Mouse (Mus musculus) heart, embryonic 14.5 days (tissue): ENCODE results near the gene Gm813. TPM values are rescaled to one million over a fixed set of nuclear protein-coding genes. Genes with fewer than 3 reads are reported as not detected.

Source experiments
- ATAC-seq: fragments of 200-750 bp; cut with Nextera tagmentation; 2 replicates; pipeline ENCODE4 v1.8.0; 2017; ENCODE audit warnings: low read depth, moderate TSS enrichment; ENCODE audit not compliant: insufficient number of reproducible peaks, insufficient read depth, low FRiP score
- H3K27ac ChIP-seq, 2 experiments: fragments of 200-500 bp in 1 of 2; fragments of 300-500 bp in 1 of 2; sonication (generic) in 1 of 2; replicated peaks in 1 of 2; 2 replicates each; pipeline ENCODE4 v1.5.1; 2012 to 2014; ENCODE audit warnings: low read depth in 2 of 2, low read length in 2 of 2, control low read depth in 1 of 2, mild to moderate bottlenecking in 1 of 2, mixed read lengths in 1 of 2; ENCODE audit not compliant: control insufficient read depth in 1 of 2, insufficient read depth in 1 of 2
- H3K27me3 ChIP-seq: fragments of 300-500 bp; sonication (generic); 2 replicates; pipeline ENCODE4 v1.6.1; 2014; ENCODE audit warnings: mild to moderate bottlenecking, low read length, control low read depth; ENCODE audit not compliant: control insufficient read depth, insufficient read depth
- H3K36me3 ChIP-seq: fragments of 300-500 bp; sonication (generic); 2 replicates; pipeline ENCODE4 v1.6.1; 2014; ENCODE audit warnings: mild to moderate bottlenecking, control low read depth, low read length, mixed read lengths; ENCODE audit not compliant: control insufficient read depth, insufficient read depth
- H3K4me1 ChIP-seq, 2 experiments: fragments of 200-500 bp in 1 of 2; fragments of 300-500 bp in 1 of 2; sonication (generic) in 1 of 2; 2 replicates each; pipeline ENCODE4 v1.6.1; 2012 to 2014; ENCODE audit warnings: low read length in 2 of 2, control low read depth in 1 of 2, mixed read lengths in 1 of 2; ENCODE audit not compliant: control insufficient read depth in 2 of 2, insufficient read depth in 2 of 2
- H3K4me2 ChIP-seq: fragments of 300-500 bp; sonication (generic); 2 replicates; pipeline ENCODE4 v1.6.1; 2014; ENCODE audit warnings: mild to moderate bottlenecking, low read length
- H3K4me3 ChIP-seq, 2 experiments: fragments of 200-500 bp in 1 of 2; fragments of 300-500 bp in 1 of 2; sonication (generic) in 1 of 2; 2 replicates each; pipeline ENCODE4 v1.5.1; 2012 to 2014; ENCODE audit warnings: low read length in 2 of 2, mild to moderate bottlenecking in 2 of 2, control low read depth in 1 of 2, low read depth in 1 of 2, moderate library complexity in 1 of 2; ENCODE audit not compliant: control insufficient read depth in 1 of 2, insufficient read depth in 1 of 2
- H3K9ac ChIP-seq: fragments of 300-500 bp; sonication (generic); 2 replicates; pipeline ENCODE4 v1.6.1; 2014; ENCODE audit warnings: mild to moderate bottlenecking, low read length
- H3K9me3 ChIP-seq: fragments of 300-500 bp; sonication (generic); 2 replicates; pipeline ENCODE4 v1.6.1; 2016; ENCODE audit warnings: low read length, control low read depth; ENCODE audit not compliant: control insufficient read depth
- WGBS: fragments of 180-500 bp; shearing (Covaris S2); extraction: QIAGEN DNeasy Blood & Tissue Kit; methylation state at CpG from one replicate; pipeline ENCODE4 v1.1.7; 2014; 5-methylcytosine and 5-hydroxymethylcytosine counted together
- polyA plus RNA-seq: library from polyadenylated mRNA; unstranded; fragments of >200 nt; fragmentation: Nextera tagmentation; extraction: Ambion mirVana; gene quantifications from 2 replicates; pipeline ENCODE4 v1.2.1, GENCODE M21; 2014

The Gm813 gene
- polyA plus RNA-seq, 1 experiment from 2014 or later, result not detected

- Histone ChIP-seq H3K4me3 (no peak overlapping the region), H3K9ac (no peak overlapping the region), H3K4me2 (no peak overlapping the region), H3K4me1 (no peaks in the 10 kb centered on the region), H3K36me3 (no peaks in the 10 kb centered on the region), H3K27me3 (no peaks in the 10 kb centered on the region), H3K27ac (no peak overlapping the region), H3K9me3 (no peaks in the 10 kb centered on the region)
- no peak for ATAC-seq
Measured at GRCm38 (mm10) chr16:58655751-58656150, 39.0 kb upstream of the Gm813 start.

- Histone ChIP-seq H3K36me3 (no peaks in the 10 kb centered on the region), H3K4me1 (no peaks in the 10 kb centered on the region), H3K9ac (no peak overlapping the region), H3K4me3 (no peak overlapping the region), H3K27ac (no peak overlapping the region), H3K4me2 (no peak overlapping the region), H3K9me3 (no peaks in the 10 kb centered on the region), H3K27me3 (no peaks in the 10 kb centered on the region)
- no peak for ATAC-seq
- WGBS, result 91% methylated on average over 10 of the region's 10 CpGs
Measured at GRCm38 (mm10) chr16:58649979-58650378, 33.2 kb upstream of the Gm813 start.

- ATAC-seq, result no peak
- Histone ChIP-seq H3K4me1 (no peaks in the 10 kb centered on the region), H3K4me2 (no peak within 1 kb of the TSS), H3K9me3 (no peaks in the 10 kb centered on the region), H3K9ac (no peak within 1 kb of the TSS), H3K4me3 (no peak within 1 kb of the TSS), H3K27me3 (no peaks in the 10 kb centered on the region), H3K27ac (no peak within 1 kb of the TSS), H3K36me3 (no peaks in the 10 kb centered on the region)
- WGBS, result 49% methylated on average over 3 of the region's 3 CpGs
Measured at GRCm38 (mm10) chr16:58638689-58639175, 22.0 kb upstream of the Gm813 start, which contains the start of gene E330017A01Rik. Gene E330017A01Rik, minus strand, starts transcription at chr16:58638739.

- no peaks in the 10 kb centered on the region for H3K36me3 ChIP-seq
- 87% methylated on average over 7 of the region's 7 CpGs for WGBS
- no peak overlapping the region for H3K9ac ChIP-seq
Measured at GRCm38 (mm10) chr16:58638016-58638415, 21.2 kb upstream of the Gm813 start.

GRCm38 (mm10) chr16:58637448-58637847 is 20.7 kb upstream of the Gm813 start:
- 71% methylated on average over 4 of the region's 4 CpGs for WGBS
- no peak overlapping the region for H3K4me2 ChIP-seq
- H3K4me1 ChIP-seq, result no peaks in the 10 kb centered on the region
- no peaks in the 10 kb centered on the region for H3K27me3 ChIP-seq
- ATAC-seq, result no peak
- no peak overlapping the region for H3K9ac ChIP-seq
- no peaks in the 10 kb centered on the region for H3K9me3 ChIP-seq
- no peak overlapping the region for H3K4me3 ChIP-seq
- no peaks in the 10 kb centered on the region for H3K36me3 ChIP-seq
- no peak overlapping the region for H3K27ac ChIP-seq

More at GRCm38 (mm10) chr16:58638016-58638415, 21.2 kb upstream of the Gm813 start:
- no peak for ATAC-seq
- H3K4me3 ChIP-seq, result no peak overlapping the region
- no peak overlapping the region for H3K4me2 ChIP-seq
- no peak overlapping the region for H3K27ac ChIP-seq
- H3K4me1 ChIP-seq, result no peaks in the 10 kb centered on the region
- H3K9me3 ChIP-seq, result no peaks in the 10 kb centered on the region
- no peaks in the 10 kb centered on the region for H3K27me3 ChIP-seq

- 63% methylated on average over 2 of the region's 2 CpGs for WGBS
- H3K36me3 ChIP-seq, result no peaks in the 10 kb centered on the region
- no peak for ATAC-seq
- no peaks in the 10 kb centered on the region for H3K27me3 ChIP-seq
- H3K4me3 ChIP-seq, result no peak overlapping the region
- H3K4me2 ChIP-seq, result no peak overlapping the region
- no peaks in the 10 kb centered on the region for H3K4me1 ChIP-seq
- H3K9ac ChIP-seq, result no peak overlapping the region
- H3K9me3 ChIP-seq, result no peaks in the 10 kb centered on the region
- H3K27ac ChIP-seq, result no peak overlapping the region
Measured at GRCm38 (mm10) chr16:58635866-58636265, 19.1 kb upstream of the Gm813 start.

- Histone ChIP-seq H3K27me3 (no peaks in the 10 kb centered on the region), H3K4me1 (no peaks in the 10 kb centered on the region), H3K4me2 (no peak overlapping the region), H3K36me3 (no peaks in the 10 kb centered on the region), H3K9ac (no peak overlapping the region), H3K9me3 (no peaks in the 10 kb centered on the region), H3K27ac (no peak overlapping the region), H3K4me3 (no peak overlapping the region)
- no peak for ATAC-seq
- WGBS, result 61% methylated on average over 2 of the region's 2 CpGs
Measured at GRCm38 (mm10) chr16:58629736-58630135, 13.0 kb upstream of the Gm813 start.

- Histone ChIP-seq H3K4me2 (no peak overlapping the region), H3K27me3 (no peaks in the 10 kb centered on the region), H3K27ac (no peak overlapping the region), H3K4me3 (no peak overlapping the region), H3K9ac (no peak overlapping the region), H3K36me3 (no peaks in the 10 kb centered on the region), H3K9me3 (no peaks in the 10 kb centered on the region), H3K4me1 (no peaks in the 10 kb centered on the region)
- ATAC-seq, result no peak
- 83% methylated on average over 5 of the region's 5 CpGs for WGBS
Measured at GRCm38 (mm10) chr16:58628968-58629367, 12.2 kb upstream of the Gm813 start.
